Mouse (Mus musculus) limb, embryonic 14.5 days (tissue): ENCODE results near the gene Mfsd4b5. TPM values are rescaled to one million over a fixed set of nuclear protein-coding genes. Genes with fewer than 3 reads are reported as not detected.

Experiments used
- ATAC-seq: fragments of 200-750 bp; cut with Nextera tagmentation; 2 replicates; pipeline ENCODE4 v1.8.0; 2017; ENCODE audit warnings: low read depth, moderate number of reproducible peaks, moderate TSS enrichment; ENCODE audit not compliant: low FRiP score
- DNase-seq: peaks from one replicate; pipeline ENCODE4 v3.0.0-alpha.2; 2015; ENCODE audit warnings: low spot score
- H3K27ac ChIP-seq: fragments of 300-500 bp; sonication (generic); replicated peaks from 2 replicates; pipeline ENCODE4 v1.5.1; 2014; ENCODE audit warnings: low read depth, mild to moderate bottlenecking, low read length, moderate library complexity, mixed read lengths
- H3K27me3 ChIP-seq: fragments of 300-500 bp; sonication (generic); 2 replicates; pipeline ENCODE4 v1.6.1; 2014; ENCODE audit warnings: low read length, mixed read lengths; ENCODE audit not compliant: control insufficient read depth, insufficient read depth
- H3K36me3 ChIP-seq: fragments of 300-500 bp; sonication (generic); 2 replicates; pipeline ENCODE4 v1.6.1; 2014; ENCODE audit warnings: mild to moderate bottlenecking, low read length, moderate library complexity, mixed read lengths; ENCODE audit not compliant: control insufficient read depth, insufficient read depth
- H3K4me1 ChIP-seq: fragments of 300-500 bp; sonication (generic); 2 replicates; pipeline ENCODE4 v1.6.1; 2014; ENCODE audit warnings: antibody characterized with exemption, low read length, mixed read lengths; ENCODE audit not compliant: control insufficient read depth, insufficient read depth
- H3K4me2 ChIP-seq: fragments of 300-500 bp; sonication (generic); replicated peaks from 2 replicates; pipeline ENCODE4 v1.6.1; 2014; ENCODE audit warnings: low read depth, mild to moderate bottlenecking, low read length, moderate library complexity; ENCODE audit not compliant: severe bottlenecking
- H3K4me3 ChIP-seq: fragments of 300-500 bp; sonication (generic); replicated peaks from 2 replicates; pipeline ENCODE4 v1.5.1; 2014; ENCODE audit warnings: low read length
- H3K9ac ChIP-seq: fragments of 300-500 bp; sonication (generic); 2 replicates; pipeline ENCODE4 v1.6.1; 2014; ENCODE audit warnings: mild to moderate bottlenecking, low read depth, low read length, moderate library complexity; ENCODE audit not compliant: severe bottlenecking
- H3K9me3 ChIP-seq: fragments of 300-500 bp; sonication (generic); 2 replicates; pipeline ENCODE4 v1.6.1; 2016; ENCODE audit warnings: low read length; ENCODE audit not compliant: control insufficient read depth
- POLR2A ChIP-seq: fragments of 200-500 bp; IDR thresholded peaks from 2 replicates; pipeline ENCODE4 v1.8.0; 2012; ENCODE audit warnings: inconsistent platforms, mild to moderate bottlenecking, moderate library complexity, borderline replicate concordance; ENCODE audit not compliant: insufficient read depth, insufficient read length; ENCODE audit errors: extremely low read depth
- WGBS: fragments of 180-500 bp; shearing (Covaris S2); extraction: QIAGEN DNeasy Blood & Tissue Kit; methylation state at CpG from one replicate; pipeline ENCODE4 v1.1.7; 2014; 5-methylcytosine and 5-hydroxymethylcytosine counted together
- polyA plus RNA-seq, 2 experiments: library from polyadenylated mRNA; depleted of rRNA in 1 of 2; stranded (reverse) in 1 of 2; unstranded in 1 of 2; fragments of >200 nt; fragmentation: Nextera tagmentation in 1 of 2; extraction: Ambion mirVana in 1 of 2; gene quantifications; 2 replicates each; pipeline versions ENCODE4 v1.2.1 to v1.2.3; 2012 to 2014

The Mfsd4b5 gene
- polyA plus RNA-seq, 2 experiments, result 0.09 to 0.11 TPM

GRCm38 (mm10) chr10:40026546-40026945 is 40.1 kb upstream of the Mfsd4b5 start:
- Histone ChIP-seq H3K4me2 (no peak overlapping the region), H3K4me1 (0 out of 2 replicates have a peak, but pooled peaks cover 4% of the 10 kb centered on the region), H3K4me3 (no peak overlapping the region), H3K27me3 (no peaks in the 10 kb centered on the region), H3K9me3 (no peaks in the 10 kb centered on the region), H3K36me3 (no peaks in the 10 kb centered on the region), H3K9ac (no peak overlapping the region), H3K27ac (no peak overlapping the region)
- no peak for DNase-seq
- WGBS, result 90% methylated on average over 5 of the region's 5 CpGs
- ATAC-seq, result no peak
- no peak for TF ChIP-seq POLR2A

- ATAC-seq (no peak), DNase-seq (peak; percentile 24)
- 0 out of 2 replicates have a peak, but pooled peaks cover 4% of the 10 kb centered on the region for H3K4me1 ChIP-seq
- peak overlapping the region; percentile 64 for H3K4me3 ChIP-seq
- no peak for TF ChIP-seq POLR2A
- no peaks in the 10 kb centered on the region for H3K36me3 ChIP-seq
- no peaks in the 10 kb centered on the region for H3K27me3 ChIP-seq
- no peak overlapping the region; the same call in 1 of the 2 replicates for H3K9ac ChIP-seq
- WGBS, result 45% methylated on average over 8 of the region's 8 CpGs
- H3K4me2 ChIP-seq, result peak overlapping the region; percentile 98
- no peaks in the 10 kb centered on the region for H3K9me3 ChIP-seq
- H3K27ac ChIP-seq, result peak overlapping the region; percentile 65; the same call in 1 of the 2 replicates
These were observed 39.1 kb upstream of the Mfsd4b5 start for GRCm38 (mm10) chr10:40025560-40025959.

GRCm38 (mm10) chr10:40024554-40025428 is 38.3 kb upstream of the Mfsd4b5 start, which contains the start of gene Mfsd4b1:
Gene Mfsd4b1, minus strand, starts transcription at chr10:40025268.
- TF ChIP-seq POLR2A, result 0 out of 2 replicates have a peak, but pooled peaks have one; percentile 8
- Histone ChIP-seq H3K27me3 (no peaks in the 10 kb centered on the region), H3K4me2 (peak within 1 kb of the TSS; percentile 98), H3K27ac (peak within 1 kb of the TSS; percentile 65), H3K4me3 (peak within 1 kb of the TSS; percentile 64), H3K36me3 (no peaks in the 10 kb centered on the region), H3K4me1 (0 out of 2 replicates have a peak, but pooled peaks cover 4% of the 10 kb centered on the region), H3K9me3 (no peaks in the 10 kb centered on the region), H3K9ac (peak within 1 kb of the TSS; percentile 67)
- ATAC-seq, result peak; percentile 92
- peak; percentile 93 for DNase-seq
- under 1% methylated on average over 42 of the region's 46 CpGs for WGBS

GRCm38 (mm10) chr10:40020401-40020800 is 34.0 kb upstream of the Mfsd4b5 start:
- WGBS, result 34% methylated on average over 2 of the region's 2 CpGs
- Histone ChIP-seq H3K27ac (no peak overlapping the region), H3K4me3 (no peak overlapping the region), H3K9ac (no peak overlapping the region), H3K27me3 (no peaks in the 10 kb centered on the region), H3K4me1 (0 out of 2 replicates have a peak, but pooled peaks cover 2% of the 10 kb centered on the region), H3K4me2 (no peak overlapping the region), H3K36me3 (no peaks in the 10 kb centered on the region), H3K9me3 (no peaks in the 10 kb centered on the region)
- TF ChIP-seq POLR2A, result no peak
- ATAC-seq (no peak), DNase-seq (no peak)

- Histone ChIP-seq H3K36me3 (no peaks in the 10 kb centered on the region), H3K4me1 (no peaks in the 10 kb centered on the region), H3K9ac (no peak overlapping the region), H3K27ac (no peak overlapping the region), H3K4me3 (no peak overlapping the region), H3K27me3 (no peaks in the 10 kb centered on the region), H3K4me2 (no peak overlapping the region), H3K9me3 (no peaks in the 10 kb centered on the region)
- no peak for ATAC-seq
- no peak for DNase-seq
- TF ChIP-seq POLR2A, result no peak
- 77% methylated on average over 3 of the region's 3 CpGs for WGBS
These were observed 33.0 kb upstream of the Mfsd4b5 start for GRCm38 (mm10) chr10:40019492-40019891.
